Mouse (Mus musculus): ENCODE results near the gene Neurl2. TPM values are rescaled to one million over a fixed set of nuclear protein-coding genes. Genes with fewer than 3 reads are reported as not detected.

Gene Neurl2
- polyA plus RNA-seq, 2 experiments = 5.5 to 7.2 TPM

DNA sequence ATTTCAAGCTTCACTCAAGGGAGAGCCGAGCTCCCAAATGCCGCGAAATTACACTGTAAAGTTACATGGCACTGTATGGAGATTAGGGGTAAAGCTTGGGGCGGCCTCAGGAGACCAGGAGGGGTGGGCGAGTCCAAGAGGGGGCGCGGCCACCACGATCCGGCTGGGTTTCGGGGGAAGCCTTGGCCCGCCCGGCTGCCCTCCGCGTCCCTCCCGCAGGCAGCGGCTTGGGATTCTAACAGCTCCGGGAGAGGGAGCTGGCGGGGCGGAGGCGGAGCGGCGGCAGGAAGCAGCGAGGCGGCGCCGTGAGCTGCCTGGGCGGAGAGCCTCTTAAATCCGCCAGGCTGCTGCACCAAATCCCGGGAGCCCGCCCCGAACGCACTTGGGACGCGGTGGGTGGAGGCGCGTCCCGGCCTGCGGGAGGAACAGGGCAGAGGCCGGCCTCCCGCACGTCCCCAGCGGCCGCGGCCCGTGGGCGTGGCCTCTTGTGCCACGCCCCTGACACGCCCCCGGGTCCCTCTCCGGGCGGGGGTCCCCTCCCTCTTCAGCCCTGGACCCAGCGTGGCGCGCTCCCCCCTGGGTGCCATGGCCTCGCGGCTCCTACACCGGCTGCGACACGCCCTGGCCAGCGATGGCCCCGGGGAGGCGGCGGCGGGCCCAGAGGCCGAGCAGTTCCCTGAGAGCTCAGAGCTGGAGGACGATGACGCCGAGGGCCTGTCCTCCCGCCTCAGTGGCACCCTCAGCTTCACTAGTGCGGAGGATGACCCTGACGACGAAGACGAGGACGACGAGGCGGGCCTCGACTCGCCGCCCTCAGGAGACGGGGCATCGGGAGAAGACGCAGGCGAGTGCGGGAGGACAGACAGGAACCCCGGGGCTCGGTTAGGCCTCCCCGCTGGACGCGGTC lies 47.5 kb downstream of the Neurl2 start, which contains the start of gene Snx21:
Gene Snx21, plus strand, starts transcription at position 343 of the 907 bp plus-strand sequence.
- H3K4me2 ChIP-seq (replicated peaks; ENCODE audit: low read depth, low read length, severe bottlenecking) = peak within 1 kb of the TSS; percentile 91
- DNase-seq (ENCODE audit: low spot score) = peak; percentile 83
- under 1% methylated on average over 69 of the region's 89 CpGs for WGBS
- peak; percentile 91 for ATAC-seq (ENCODE audit: low FRiP score, low read depth)
- H3K27me3 ChIP-seq (ENCODE audit: control insufficient read depth, insufficient read depth, low read length) = no peaks in the 10 kb centered on the region
- no peaks in the 10 kb centered on the region for H3K9me3 ChIP-seq (ENCODE audit: control insufficient read depth, low read length)
- TF ChIP-seq POLR2A (IDR thresholded peaks at IDR 0.05; ENCODE audit: borderline replicate concordance, extremely low read depth, insufficient read depth, insufficient read length) = no peak; the same call in 1 of the 2 replicates
- peak within 1 kb of the TSS; percentile 78 for H3K4me3 ChIP-seq (replicated peaks; ENCODE audit: low read length)
- peaks cover 16% of the 10 kb centered on the region for H3K36me3 ChIP-seq (ENCODE audit: control insufficient read depth, insufficient read depth, low read length)
- H3K4me1 ChIP-seq (ENCODE audit: control insufficient read depth, insufficient read depth, low read length) = peaks cover 14% of the 10 kb centered on the region; the same call in 1 of the 2 replicates
- H3K9ac ChIP-seq (ENCODE audit: low read depth, low read length, severe bottlenecking) = peak within 1 kb of the TSS; percentile 77
- peak within 1 kb of the TSS; percentile 84 for H3K27ac ChIP-seq (replicated peaks; ENCODE audit: low read depth, low read length)

DNA sequence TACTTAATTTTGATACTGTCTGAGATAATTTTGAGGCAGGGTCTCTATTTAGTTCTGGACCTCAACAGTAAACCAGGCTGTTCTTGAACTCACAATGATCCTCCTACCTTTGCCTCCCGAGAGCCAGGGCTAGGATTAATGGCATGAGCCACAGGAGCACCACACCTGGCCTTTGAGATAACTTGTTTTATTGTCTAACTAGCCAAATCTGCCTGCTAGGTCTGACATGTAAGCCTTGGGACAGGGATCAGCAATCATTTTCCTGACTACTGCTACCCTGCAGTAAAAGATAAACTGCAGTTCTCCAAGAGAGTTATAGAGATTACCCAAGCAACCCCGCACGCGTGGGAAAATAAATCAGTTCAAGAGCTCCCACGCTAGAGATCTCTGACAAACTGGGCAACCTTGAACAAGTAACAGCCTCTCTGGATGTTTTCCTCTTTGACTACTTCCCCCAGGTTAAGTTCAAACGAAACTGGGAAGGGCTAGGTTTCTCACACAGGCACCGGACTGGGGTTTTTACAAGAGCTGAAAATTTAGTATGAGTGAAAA lies 48.3 kb downstream of the Neurl2 start:
- Histone ChIP-seq H3K4me1 (ENCODE audit: control insufficient read depth, insufficient read depth, low read length) (peaks cover 14% of the 10 kb centered on the region; the same call in 1 of the 2 replicates), H3K27me3 (ENCODE audit: control insufficient read depth, insufficient read depth, low read length) (no peaks in the 10 kb centered on the region), H3K9me3 (ENCODE audit: control insufficient read depth, low read length) (no peaks in the 10 kb centered on the region), H3K27ac (replicated peaks; ENCODE audit: low read depth, low read length) (peak overlapping the region; percentile 84; the same call in 1 of the 2 replicates), H3K4me2 (replicated peaks; ENCODE audit: low read depth, low read length, severe bottlenecking) (peak overlapping the region; percentile 91), H3K36me3 (ENCODE audit: control insufficient read depth, insufficient read depth, low read length) (peaks cover 11% of the 10 kb centered on the region), H3K9ac (ENCODE audit: low read depth, low read length, severe bottlenecking) (peak overlapping the region; percentile 77), H3K4me3 (replicated peaks; ENCODE audit: low read length) (peak overlapping the region; percentile 78)
- no peak for TF ChIP-seq POLR2A (IDR thresholded peaks at IDR 0.05; ENCODE audit: borderline replicate concordance, extremely low read depth, insufficient read depth, insufficient read length)
- WGBS = 6% methylated on average over 7 of the region's 7 CpGs
- DNase-seq (ENCODE audit: low spot score) (no peak), ATAC-seq (ENCODE audit: low FRiP score, low read depth) (no peak)

DNA sequence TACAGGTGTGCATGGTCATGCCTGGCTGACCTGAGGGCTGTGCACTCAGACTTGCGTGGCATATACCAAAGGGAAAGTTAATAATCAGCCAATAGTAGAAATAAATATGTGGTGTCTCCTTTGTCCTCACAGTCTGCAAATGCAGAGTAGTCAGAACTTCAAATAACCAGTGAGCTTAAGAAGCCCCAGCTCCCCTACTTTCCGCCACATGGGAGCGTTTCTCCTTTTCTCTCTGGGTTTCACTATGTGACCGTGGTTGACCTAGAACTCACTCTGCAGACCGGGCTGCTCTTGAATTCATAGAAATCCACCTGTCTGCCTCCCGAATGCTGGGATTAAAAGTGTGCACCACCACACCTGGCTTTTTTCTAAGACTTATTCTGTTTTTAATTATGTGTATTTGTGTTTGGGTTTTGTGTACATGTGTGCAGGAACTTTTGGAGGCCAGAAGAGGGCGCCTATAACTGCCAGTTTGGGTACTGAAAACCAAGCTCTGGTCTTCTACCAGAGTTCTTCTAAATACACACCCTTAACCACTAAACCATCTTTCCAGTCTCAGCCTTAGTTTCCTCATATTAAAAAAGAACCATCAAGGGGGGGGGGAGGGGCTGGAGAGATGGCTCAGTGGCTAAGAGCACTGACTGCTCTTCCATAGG lies 49.2 kb downstream of the Neurl2 start:
- Histone ChIP-seq H3K4me1 (ENCODE audit: control insufficient read depth, insufficient read depth, low read length) (peaks cover 14% of the 10 kb centered on the region; the same call in 1 of the 2 replicates), H3K4me3 (replicated peaks; ENCODE audit: low read length) (no peak overlapping the region), H3K27ac (replicated peaks; ENCODE audit: low read depth, low read length) (no peak overlapping the region), H3K9me3 (ENCODE audit: control insufficient read depth, low read length) (no peaks in the 10 kb centered on the region), H3K4me2 (replicated peaks; ENCODE audit: low read depth, low read length, severe bottlenecking) (no peak overlapping the region), H3K36me3 (ENCODE audit: control insufficient read depth, insufficient read depth, low read length) (peaks cover 9% of the 10 kb centered on the region), H3K9ac (ENCODE audit: low read depth, low read length, severe bottlenecking) (no peak overlapping the region), H3K27me3 (ENCODE audit: control insufficient read depth, insufficient read depth, low read length) (no peaks in the 10 kb centered on the region)
- TF ChIP-seq POLR2A (IDR thresholded peaks at IDR 0.05; ENCODE audit: borderline replicate concordance, extremely low read depth, insufficient read depth, insufficient read length) = no peak
- ATAC-seq (ENCODE audit: low FRiP score, low read depth) (no peak), DNase-seq (ENCODE audit: low spot score) (no peak)
- WGBS = 72% methylated on average over 7 of the region's 7 CpGs

DNA sequence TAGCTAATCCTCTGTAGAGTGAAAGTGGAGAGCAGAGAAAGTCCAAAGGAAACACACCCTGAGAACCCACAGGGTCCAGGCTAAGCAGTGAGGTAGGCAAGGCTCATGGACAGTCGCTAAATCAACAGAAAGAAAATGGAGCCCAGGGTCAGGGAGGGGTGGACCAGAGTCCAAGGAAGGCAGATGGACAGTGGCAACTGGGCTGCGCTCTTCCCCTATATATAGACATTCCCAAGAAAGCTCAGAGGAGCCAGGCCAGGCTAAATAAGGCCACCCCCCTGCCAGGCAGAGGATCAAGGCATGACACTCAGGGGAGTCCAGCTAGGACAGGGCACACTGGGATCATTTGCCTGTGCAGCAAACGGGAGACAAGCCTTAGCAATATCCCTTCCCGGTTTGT lies 51.4 kb downstream of the Neurl2 start:
- no peaks in the 10 kb centered on the region for H3K36me3 ChIP-seq (ENCODE audit: control insufficient read depth, insufficient read depth, low read length)
- DNase-seq (ENCODE audit: low spot score) (no peak), ATAC-seq (ENCODE audit: low FRiP score, low read depth) (no peak)
- H3K27me3 ChIP-seq (ENCODE audit: control insufficient read depth, insufficient read depth, low read length) = no peaks in the 10 kb centered on the region
- no peak for TF ChIP-seq POLR2A (IDR thresholded peaks at IDR 0.05; ENCODE audit: borderline replicate concordance, extremely low read depth, insufficient read depth, insufficient read length)
- no peak overlapping the region for H3K4me3 ChIP-seq (replicated peaks; ENCODE audit: low read length)
- no peak overlapping the region for H3K9ac ChIP-seq (ENCODE audit: low read depth, low read length, severe bottlenecking)
- WGBS = 74% methylated on average over 4 of the region's 4 CpGs
- H3K9me3 ChIP-seq (ENCODE audit: control insufficient read depth, low read length) = no peaks in the 10 kb centered on the region
- peaks cover 10% of the 10 kb centered on the region; the same call in 1 of the 2 replicates for H3K4me1 ChIP-seq (ENCODE audit: control insufficient read depth, insufficient read depth, low read length)
- no peak overlapping the region for H3K27ac ChIP-seq (replicated peaks; ENCODE audit: low read depth, low read length)
- no peak overlapping the region for H3K4me2 ChIP-seq (replicated peaks; ENCODE audit: low read depth, low read length, severe bottlenecking)

Other genes with a start within 250 kb of the Neurl2 start
- gene Wfdc6a, start 248.0 kb downstream of the Neurl2 start, polyA plus RNA-seq (2012; rRNA removed) = 0.37 and 0.55 TPM in 2 replicates
- 0.25 and 0.53 TPM in 2 replicates for gene Wfdc6a, start 248.0 kb downstream of the Neurl2 start, polyA plus RNA-seq (2014; fragmentation: Nextera tagmentation; extraction: Ambion mirVana)
- gene Eppin, start 239.9 kb downstream of the Neurl2 start, polyA plus RNA-seq (2012; rRNA removed) = not detected in 2 replicates
- gene Eppin, start 239.9 kb downstream of the Neurl2 start, polyA plus RNA-seq (2014; fragmentation: Nextera tagmentation; extraction: Ambion mirVana) = not detected in 2 replicates
- gene Wfdc6b, start 219.9 kb downstream of the Neurl2 start, polyA plus RNA-seq (2012; rRNA removed) = not detected in 2 replicates
- not detected in 2 replicates for gene Wfdc6b, start 219.9 kb downstream of the Neurl2 start, polyA plus RNA-seq (2014; fragmentation: Nextera tagmentation; extraction: Ambion mirVana)
- not detected in 2 replicates for gene Wfdc8, start 219.8 kb downstream of the Neurl2 start, polyA plus RNA-seq (2012; rRNA removed)
- gene Wfdc8, start 219.8 kb downstream of the Neurl2 start, polyA plus RNA-seq (2014; fragmentation: Nextera tagmentation; extraction: Ambion mirVana) = not detected in 2 replicates
- not detected in 2 replicates for gene Wfdc16, start 194.7 kb downstream of the Neurl2 start, polyA plus RNA-seq (2012; rRNA removed)
- gene Wfdc16, start 194.7 kb downstream of the Neurl2 start, polyA plus RNA-seq (2014; fragmentation: Nextera tagmentation; extraction: Ambion mirVana) = not detected in 2 replicates
- gene Wfdc10, start 177.4 kb downstream of the Neurl2 start, polyA plus RNA-seq (2012; rRNA removed) = 0.31 and 0.37 TPM in 2 replicates
- gene Wfdc10, start 177.4 kb downstream of the Neurl2 start, polyA plus RNA-seq (2014; fragmentation: Nextera tagmentation; extraction: Ambion mirVana) = 0.68 TPM in 1 of 2 replicates, not detected in the other
- gene Wfdc9, start 176.9 kb downstream of the Neurl2 start, polyA plus RNA-seq (2012; rRNA removed) = not detected in 2 replicates
- not detected in 2 replicates for gene Wfdc9, start 176.9 kb downstream of the Neurl2 start, polyA plus RNA-seq (2014; fragmentation: Nextera tagmentation; extraction: Ambion mirVana)
- gene Wfdc11, start 159.4 kb downstream of the Neurl2 start, polyA plus RNA-seq (2012; rRNA removed) = not detected in 2 replicates
- not detected in 2 replicates for gene Wfdc11, start 159.4 kb downstream of the Neurl2 start, polyA plus RNA-seq (2014; fragmentation: Nextera tagmentation; extraction: Ambion mirVana)
- 0.06 and 0.08 TPM in 2 replicates for gene Wfdc13, start 148.3 kb downstream of the Neurl2 start, polyA plus RNA-seq (2012; rRNA removed)
- gene Wfdc13, start 148.3 kb downstream of the Neurl2 start, polyA plus RNA-seq (2014; fragmentation: Nextera tagmentation; extraction: Ambion mirVana) = 0.18 TPM in 1 of 2 replicates, not detected in the other
- gene Spint4, start 135.0 kb downstream of the Neurl2 start, polyA plus RNA-seq (2012; rRNA removed) = not detected in 2 replicates
- gene Spint4, start 135.0 kb downstream of the Neurl2 start, polyA plus RNA-seq (2014; fragmentation: Nextera tagmentation; extraction: Ambion mirVana) = not detected in 2 replicates
- not detected in 2 replicates for gene Spint5, start 118.2 kb downstream of the Neurl2 start, polyA plus RNA-seq (2012; rRNA removed)
- not detected in 2 replicates for gene Spint5, start 118.2 kb downstream of the Neurl2 start, polyA plus RNA-seq (2014; fragmentation: Nextera tagmentation; extraction: Ambion mirVana)
- 0.67 and 0.79 TPM in 2 replicates for gene Wfdc3, start 87.5 kb downstream of the Neurl2 start, polyA plus RNA-seq (2012; rRNA removed)
- 0.37 and 0.50 TPM in 2 replicates for gene Wfdc3, start 87.5 kb downstream of the Neurl2 start, polyA plus RNA-seq (2014; fragmentation: Nextera tagmentation; extraction: Ambion mirVana)
- 46.0 and 58.6 TPM in 2 replicates for gene Dnttip1, start 87.5 kb downstream of the Neurl2 start, polyA plus RNA-seq (2012; rRNA removed)
- 70.1 and 70.6 TPM in 2 replicates for gene Dnttip1, start 87.5 kb downstream of the Neurl2 start, polyA plus RNA-seq (2014; fragmentation: Nextera tagmentation; extraction: Ambion mirVana)
- gene Ube2c, start 63.6 kb downstream of the Neurl2 start, polyA plus RNA-seq (2012; rRNA removed) = 293 and 329 TPM in 2 replicates
- 279 and 305 TPM in 2 replicates for gene Ube2c, start 63.6 kb downstream of the Neurl2 start, polyA plus RNA-seq (2014; fragmentation: Nextera tagmentation; extraction: Ambion mirVana)
- 178 and 322 TPM in 2 replicates for gene Tnnc2, start 53.5 kb downstream of the Neurl2 start, polyA plus RNA-seq (2012; rRNA removed)
- gene Tnnc2, start 53.5 kb downstream of the Neurl2 start, polyA plus RNA-seq (2014; fragmentation: Nextera tagmentation; extraction: Ambion mirVana) = 273 and 401 TPM in 2 replicates
- 26.0 and 35.0 TPM in 2 replicates for gene Snx21, start 47.6 kb downstream of the Neurl2 start, polyA plus RNA-seq (2012; rRNA removed)
- gene Snx21, start 47.6 kb downstream of the Neurl2 start, polyA plus RNA-seq (2014; fragmentation: Nextera tagmentation; extraction: Ambion mirVana) = 29.2 and 34.0 TPM in 2 replicates
- gene Acot8, start 28.6 kb downstream of the Neurl2 start, polyA plus RNA-seq (2012; rRNA removed) = 31.5 and 41.2 TPM in 2 replicates
- 14.0 and 15.2 TPM in 2 replicates for gene Acot8, start 28.6 kb downstream of the Neurl2 start, polyA plus RNA-seq (2014; fragmentation: Nextera tagmentation; extraction: Ambion mirVana)
- gene Zswim3, start 28.4 kb downstream of the Neurl2 start, polyA plus RNA-seq (2012; rRNA removed) = 4.3 and 4.9 TPM in 2 replicates
- 6.9 and 7.0 TPM in 2 replicates for gene Zswim3, start 28.4 kb downstream of the Neurl2 start, polyA plus RNA-seq (2014; fragmentation: Nextera tagmentation; extraction: Ambion mirVana)
- 9.1 and 11.2 TPM in 2 replicates for gene Zswim1, start 10.8 kb downstream of the Neurl2 start, polyA plus RNA-seq (2012; rRNA removed)
- 19.5 and 19.9 TPM in 2 replicates for gene Zswim1, start 10.8 kb downstream of the Neurl2 start, polyA plus RNA-seq (2014; fragmentation: Nextera tagmentation; extraction: Ambion mirVana)
- gene Spata25, start 4.9 kb downstream of the Neurl2 start, polyA plus RNA-seq (2012; rRNA removed) = 0.09 and 0.13 TPM in 2 replicates
- not detected in 2 replicates for gene Spata25, start 4.9 kb downstream of the Neurl2 start, polyA plus RNA-seq (2014; fragmentation: Nextera tagmentation; extraction: Ambion mirVana)
- gene Ctsa, start 583 bp downstream of the Neurl2 start, polyA plus RNA-seq (2012; rRNA removed) = 197 and 285 TPM in 2 replicates
- 147 and 163 TPM in 2 replicates for gene Ctsa, start 583 bp downstream of the Neurl2 start, polyA plus RNA-seq (2014; fragmentation: Nextera tagmentation; extraction: Ambion mirVana)
- 45.5 and 55.3 TPM in 2 replicates for gene Pltp, start 24.3 kb upstream of the Neurl2 start, polyA plus RNA-seq (2012; rRNA removed)
- gene Pltp, start 24.3 kb upstream of the Neurl2 start, polyA plus RNA-seq (2014; fragmentation: Nextera tagmentation; extraction: Ambion mirVana) = 51.1 and 56.2 TPM in 2 replicates
- gene Pcif1, start 45.8 kb upstream of the Neurl2 start, polyA plus RNA-seq (2012; rRNA removed) = 40.5 and 48.6 TPM in 2 replicates
- 66.4 and 73.0 TPM in 2 replicates for gene Pcif1, start 45.8 kb upstream of the Neurl2 start, polyA plus RNA-seq (2014; fragmentation: Nextera tagmentation; extraction: Ambion mirVana)
- gene Zfp335, start 78.3 kb upstream of the Neurl2 start, polyA plus RNA-seq (2012; rRNA removed) = 37.9 and 48.9 TPM in 2 replicates
- 13.7 and 17.7 TPM in 2 replicates for gene Zfp335, start 78.3 kb upstream of the Neurl2 start, polyA plus RNA-seq (2014; fragmentation: Nextera tagmentation; extraction: Ambion mirVana)
- 16.7 and 20.3 TPM in 2 replicates for gene Mmp9, start 107.3 kb upstream of the Neurl2 start, polyA plus RNA-seq (2012; rRNA removed)
- 13.6 and 19.1 TPM in 2 replicates for gene Mmp9, start 107.3 kb upstream of the Neurl2 start, polyA plus RNA-seq (2014; fragmentation: Nextera tagmentation; extraction: Ambion mirVana)
- 6.9 and 7.0 TPM in 2 replicates for gene Slc12a5, start 127.3 kb upstream of the Neurl2 start, polyA plus RNA-seq (2012; rRNA removed)
- gene Slc12a5, start 127.3 kb upstream of the Neurl2 start, polyA plus RNA-seq (2014; fragmentation: Nextera tagmentation; extraction: Ambion mirVana) = 0.72 and 0.88 TPM in 2 replicates
- gene Ncoa5, start 201.4 kb upstream of the Neurl2 start, polyA plus RNA-seq (2012; rRNA removed) = 77.3 and 86.3 TPM in 2 replicates
- gene Ncoa5, start 201.4 kb upstream of the Neurl2 start, polyA plus RNA-seq (2014; fragmentation: Nextera tagmentation; extraction: Ambion mirVana) = 58.7 and 68.1 TPM in 2 replicates
- gene Cd40, start 222.2 kb upstream of the Neurl2 start, polyA plus RNA-seq (2012; rRNA removed) = 9.7 and 11.7 TPM in 2 replicates
- 7.4 and 9.1 TPM in 2 replicates for gene Cd40, start 222.2 kb upstream of the Neurl2 start, polyA plus RNA-seq (2014; fragmentation: Nextera tagmentation; extraction: Ambion mirVana)